Mouse (Mus musculus) kidney, adult 9 months (tissue): ENCODE results near the gene Syngr1.

Source experiments
- DNase-seq: peaks from one replicate; pipeline ENCODE4 v3.0.0; 2022

Gene Syngr1

DNA sequence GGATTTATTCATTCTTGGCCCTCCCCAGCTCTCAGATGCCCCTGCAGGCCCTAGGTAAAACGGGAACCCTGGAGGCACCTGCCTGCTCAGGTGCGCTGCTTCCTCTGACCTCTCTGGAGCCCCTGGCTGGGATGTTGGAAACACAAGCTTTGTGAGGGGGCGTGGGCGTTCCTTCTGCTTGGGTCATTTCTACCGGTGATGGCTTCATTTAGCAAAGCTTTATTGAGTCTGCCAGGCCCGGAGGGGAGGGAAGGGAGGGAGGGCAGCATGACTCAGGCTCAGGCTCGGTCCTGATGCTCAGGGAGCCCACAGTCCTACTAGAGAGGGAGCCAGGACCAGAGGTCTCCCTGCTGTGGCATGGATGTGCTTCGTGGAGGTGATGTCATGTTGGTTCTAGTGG, 1.5 kb downstream of the Syngr1 start:
- DNase-seq = no peak

DNA sequence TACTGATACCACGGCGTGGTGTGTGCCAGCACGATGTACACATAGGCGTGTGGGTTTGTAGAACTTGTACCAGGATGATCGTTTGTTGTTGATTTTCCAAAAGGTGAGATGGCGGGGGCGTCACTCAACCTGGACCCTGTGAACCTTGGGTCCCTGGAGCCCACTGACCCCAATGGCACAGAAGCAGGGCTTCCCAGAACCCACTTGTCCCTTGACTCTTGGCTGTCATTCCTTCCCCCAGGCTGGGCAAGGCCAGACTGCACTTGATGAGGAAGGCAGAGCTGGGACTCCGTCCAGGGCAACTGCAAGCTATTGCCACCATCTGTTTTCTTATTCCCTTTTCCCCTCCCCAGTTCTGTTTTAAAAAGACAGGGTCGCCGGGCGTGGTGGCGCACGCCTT, 3.1 kb downstream of the Syngr1 start:
- DNase-seq = no peak

DNA sequence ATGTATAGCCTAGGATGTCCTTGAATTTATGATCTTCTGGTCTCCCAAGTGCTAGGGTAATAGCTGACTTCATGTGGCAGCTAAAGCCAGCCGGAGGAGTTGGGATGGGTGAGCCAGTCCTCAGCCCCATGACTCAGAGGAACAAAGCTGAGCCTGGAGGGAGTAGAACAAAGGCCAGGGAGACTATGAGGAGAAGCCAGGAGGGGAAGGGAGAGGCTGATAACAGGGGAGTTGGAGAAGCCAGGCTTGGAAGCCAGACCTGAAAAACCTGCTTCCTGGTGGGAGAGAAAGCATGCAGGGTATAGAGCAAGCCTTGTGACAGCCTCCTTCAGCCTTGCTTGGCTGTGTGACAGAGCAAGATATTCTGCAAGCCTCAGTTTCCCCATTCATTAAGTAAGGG, 4.5 kb downstream of the Syngr1 start:
- no peak for DNase-seq

DNA sequence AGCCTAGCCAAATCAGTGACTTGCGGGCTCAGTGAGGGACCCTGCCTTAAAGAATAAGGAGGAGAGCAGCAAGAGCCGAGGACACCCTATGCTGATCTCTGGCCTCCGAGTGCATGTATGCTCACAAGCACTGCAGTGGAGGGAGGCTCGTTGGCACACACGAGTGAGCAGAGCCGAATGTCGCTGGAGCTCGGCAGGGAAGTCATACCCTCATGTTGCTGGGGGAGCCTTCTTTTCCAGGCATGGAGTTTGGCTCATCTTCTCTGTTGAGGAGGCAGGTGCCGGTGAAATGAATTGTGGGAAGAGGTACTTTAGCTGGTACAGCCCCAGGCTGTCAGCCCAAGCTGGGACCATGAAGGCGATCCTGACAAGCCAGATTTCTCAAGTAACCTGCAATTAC, 5.3 kb downstream of the Syngr1 start:
- no peak for DNase-seq

DNA sequence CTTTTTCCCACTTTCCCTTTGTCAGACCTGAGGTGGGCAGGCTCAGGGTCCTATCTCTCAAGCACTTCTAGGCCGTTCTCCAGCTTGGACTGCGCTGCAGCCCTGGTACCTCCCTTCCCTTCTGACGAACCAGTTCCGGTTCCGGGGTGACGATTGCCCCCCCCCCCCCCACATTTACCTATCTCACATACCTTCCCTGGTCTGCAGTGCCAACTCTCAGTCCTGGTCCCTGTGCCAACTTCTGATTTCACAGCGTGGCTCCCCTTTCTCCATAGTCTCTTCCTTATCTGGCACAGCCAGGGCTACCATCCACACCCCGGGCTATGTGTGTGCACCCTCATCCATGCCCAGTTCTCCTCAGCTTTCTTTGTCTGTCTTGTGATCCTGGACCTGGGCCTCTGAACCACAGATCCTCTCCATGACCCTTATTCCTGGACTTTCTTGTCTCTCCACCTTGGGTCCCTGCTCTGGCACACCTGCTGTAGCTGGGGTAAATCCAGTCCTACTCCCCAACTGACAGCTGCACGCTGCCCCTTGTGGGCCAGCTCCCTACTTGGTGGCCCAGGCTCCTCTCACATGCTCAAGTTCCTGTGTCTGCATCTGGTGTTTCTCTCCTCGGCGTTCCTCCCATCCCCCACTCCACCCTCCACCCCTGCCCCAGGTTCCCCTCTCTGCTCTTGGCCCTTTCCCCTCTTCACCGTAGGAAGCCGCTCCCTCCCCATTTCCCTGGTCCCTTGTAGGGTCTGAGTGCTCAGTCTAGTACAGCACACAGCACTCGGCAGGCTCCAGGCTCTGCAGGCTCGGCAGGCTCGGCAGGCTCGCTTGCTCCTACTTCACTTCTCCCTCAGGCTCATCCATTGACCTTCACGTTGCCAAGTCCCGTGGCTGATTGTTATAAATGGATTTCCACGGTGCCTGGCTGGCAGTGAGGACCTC, 6.1 kb downstream of the Syngr1 start:
- no peak for DNase-seq

DNA sequence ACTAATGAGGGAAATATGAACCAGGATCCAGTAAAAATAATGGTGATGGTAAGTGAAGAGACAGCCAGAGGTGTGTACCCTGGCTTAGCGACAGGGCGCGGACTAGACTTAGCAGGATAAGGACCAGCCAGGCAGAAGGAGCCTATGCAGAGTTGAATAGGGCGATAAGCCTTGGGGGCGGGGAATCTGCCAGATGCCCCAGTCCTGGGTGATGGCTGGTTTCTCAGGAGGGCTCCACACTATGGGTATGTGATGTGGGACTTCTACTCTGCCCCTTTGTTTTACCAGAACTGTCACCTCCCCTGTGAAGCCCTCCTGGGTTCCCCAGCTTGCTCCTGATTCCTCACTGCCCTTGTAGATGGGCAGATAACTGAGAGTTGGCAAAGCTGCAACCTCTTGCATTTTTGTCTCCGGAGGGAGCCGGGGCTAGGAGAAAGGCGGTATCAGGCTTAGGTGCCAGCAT, 6.9 kb downstream of the Syngr1 start:
- no peak for DNase-seq

DNA sequence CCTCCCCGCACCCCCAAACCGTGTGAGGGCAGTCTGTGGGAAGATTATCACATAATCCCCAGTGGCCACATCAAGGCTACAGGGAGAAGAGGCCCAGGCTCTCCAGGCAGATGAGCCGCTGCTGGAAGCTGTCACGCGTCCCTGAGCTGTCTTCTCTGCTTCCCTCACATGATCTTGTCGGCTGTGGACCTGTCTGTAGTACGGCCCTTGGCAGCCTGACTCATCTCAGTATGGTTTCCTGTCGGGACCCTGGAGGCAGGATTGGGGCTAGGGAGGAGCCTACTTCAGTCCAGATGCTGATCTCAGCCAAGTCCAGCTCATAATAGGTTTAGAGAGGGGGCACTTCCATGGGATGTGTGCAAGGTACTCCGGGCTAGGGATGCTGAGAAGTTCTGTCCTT, 7.7 kb downstream of the Syngr1 start:
- DNase-seq = no peak

DNA sequence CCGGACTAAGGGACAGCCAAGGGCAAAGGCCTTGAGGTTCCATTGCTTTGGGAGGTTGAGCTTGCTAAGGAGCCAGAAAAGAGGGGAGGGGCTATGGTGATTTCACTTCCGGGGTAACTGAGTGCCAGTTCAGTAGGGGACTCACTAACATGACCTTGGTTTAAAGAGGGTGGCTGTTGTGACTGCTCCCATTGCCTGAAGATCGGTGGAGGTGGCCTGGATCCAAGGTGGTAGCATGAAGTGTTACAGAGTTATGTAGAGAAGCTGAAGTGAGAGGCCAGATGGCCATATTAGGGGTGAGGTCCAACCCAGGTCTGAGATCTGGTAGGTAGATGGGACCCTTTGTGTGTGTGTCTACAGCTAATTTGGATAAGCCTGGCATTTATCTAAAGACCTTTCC, 8.3 kb downstream of the Syngr1 start:
- no peak for DNase-seq

DNA sequence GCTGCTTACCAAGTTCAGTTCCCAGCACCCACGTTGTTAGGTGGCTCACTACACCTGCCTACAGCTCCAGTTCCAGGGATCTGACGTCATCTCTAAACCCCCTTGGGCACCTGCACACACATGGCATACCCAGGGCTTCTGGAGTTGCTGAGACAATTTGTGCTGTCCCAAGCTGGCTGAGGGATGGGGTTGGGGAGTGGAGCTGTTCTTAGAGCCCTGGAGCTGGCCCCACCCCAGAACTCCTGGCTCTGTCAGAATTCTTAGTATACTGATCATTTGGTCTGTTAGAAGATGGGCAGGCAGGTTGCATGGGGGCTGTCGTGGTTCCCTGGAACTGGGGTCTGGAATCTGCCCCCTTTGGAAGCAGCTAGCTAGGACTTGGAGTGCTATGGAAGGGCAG, 9.1 kb downstream of the Syngr1 start:
- no peak for DNase-seq

DNA sequence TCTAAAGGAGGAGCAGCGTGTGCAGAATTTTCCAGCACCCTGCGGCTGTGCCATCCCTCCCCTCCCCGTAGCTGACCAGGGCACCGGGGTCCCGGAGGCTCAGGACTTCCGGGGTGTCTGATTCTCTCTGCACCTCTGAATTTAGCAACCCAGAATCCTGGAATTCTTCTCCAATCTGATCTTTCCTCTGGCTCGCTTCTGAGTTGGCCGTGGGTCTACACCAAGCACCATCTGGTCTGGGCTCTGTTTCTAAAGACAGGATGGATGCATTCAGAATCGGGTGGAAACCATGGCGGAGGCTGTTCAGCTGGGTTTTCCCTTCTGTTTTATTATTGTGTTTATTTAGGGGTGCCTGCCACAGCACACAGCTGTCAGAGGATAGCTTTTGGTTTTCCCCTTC, 9.7 kb downstream of the Syngr1 start:
- DNase-seq = no peak

DNA sequence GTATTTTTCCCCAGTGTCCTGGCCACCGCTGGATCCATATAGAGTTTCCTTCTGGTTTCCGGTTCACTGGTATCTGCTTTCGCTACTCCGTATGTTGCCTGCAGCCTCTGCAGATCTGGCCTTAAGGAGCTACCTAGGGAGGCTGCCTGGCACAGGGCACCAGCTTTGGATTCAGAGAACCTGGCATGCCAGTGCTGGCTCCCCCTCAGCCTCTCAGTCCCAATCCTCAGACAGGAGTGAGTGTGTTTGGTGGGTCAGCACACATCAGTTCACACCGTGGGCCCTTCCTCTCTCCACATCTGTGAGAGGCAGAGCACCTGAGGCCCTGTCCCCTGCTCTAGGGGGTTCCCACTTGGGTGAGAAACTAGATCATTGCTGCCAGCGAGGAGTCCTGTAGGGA, 10.4 kb downstream of the Syngr1 start:
- DNase-seq = no peak

DNA sequence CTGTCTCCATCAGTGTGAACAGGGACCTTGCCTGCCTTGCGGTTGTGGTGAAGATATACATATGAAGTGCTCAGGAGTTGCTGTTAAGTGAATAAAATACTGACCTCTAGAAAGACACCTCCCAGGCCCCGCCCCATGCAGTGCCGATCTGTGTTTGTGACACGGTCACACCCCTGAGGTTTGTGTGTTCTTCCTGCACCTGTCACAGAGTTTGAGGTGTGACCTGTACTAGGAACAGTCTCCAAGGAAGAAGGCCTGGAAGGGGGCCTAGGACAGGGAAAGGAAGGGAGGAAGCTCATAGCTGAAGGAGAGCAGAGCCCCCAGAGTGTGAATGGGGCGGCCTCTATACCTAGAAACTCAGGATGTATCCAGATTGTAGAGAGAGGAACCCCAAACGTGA, 11.4 kb downstream of the Syngr1 start:
- DNase-seq = no peak

DNA sequence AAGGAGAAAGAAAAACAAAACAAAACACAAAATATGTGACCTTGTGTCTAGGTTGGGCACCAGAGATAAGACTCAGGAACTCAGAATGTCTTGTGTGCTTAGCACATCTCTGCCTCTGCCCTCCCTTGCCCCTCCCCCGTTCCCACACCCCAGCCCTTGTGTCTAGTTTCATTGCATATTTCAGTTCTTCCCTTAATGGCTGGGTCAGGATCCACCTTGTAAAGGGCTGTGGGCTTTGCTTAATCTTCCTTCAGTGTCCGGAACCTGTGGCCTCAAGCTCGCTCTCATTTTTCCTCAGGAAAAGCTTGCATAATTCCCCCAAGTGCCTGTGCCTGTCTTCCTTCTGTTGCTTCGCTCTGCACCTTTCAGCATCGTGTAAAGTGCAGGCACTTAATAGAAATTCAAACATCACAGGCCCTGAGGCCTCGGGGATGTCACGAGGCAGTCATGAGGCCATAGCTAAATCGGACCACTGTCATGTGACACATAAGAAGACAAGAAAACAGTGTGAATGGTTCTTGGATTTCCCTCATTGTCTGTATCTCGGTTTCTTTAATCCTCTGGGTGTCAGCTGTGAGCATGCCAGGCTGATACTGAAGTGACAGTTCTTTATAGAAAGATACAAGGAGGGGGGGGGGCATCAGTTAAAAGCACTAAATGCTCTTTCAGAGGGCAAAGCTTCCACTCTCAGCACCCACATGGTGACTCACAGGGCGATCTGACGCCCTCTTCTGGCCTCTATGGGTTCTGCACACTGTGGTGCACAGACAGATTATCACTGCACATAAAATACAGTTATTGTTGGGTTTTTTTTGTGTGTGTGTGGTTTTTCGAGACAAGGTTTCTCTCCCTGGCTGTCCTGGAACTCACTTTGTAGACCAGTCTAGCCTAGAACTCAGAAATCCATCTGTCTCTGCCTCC, 14.6 kb downstream of the Syngr1 start:
- no peak for DNase-seq

DNA sequence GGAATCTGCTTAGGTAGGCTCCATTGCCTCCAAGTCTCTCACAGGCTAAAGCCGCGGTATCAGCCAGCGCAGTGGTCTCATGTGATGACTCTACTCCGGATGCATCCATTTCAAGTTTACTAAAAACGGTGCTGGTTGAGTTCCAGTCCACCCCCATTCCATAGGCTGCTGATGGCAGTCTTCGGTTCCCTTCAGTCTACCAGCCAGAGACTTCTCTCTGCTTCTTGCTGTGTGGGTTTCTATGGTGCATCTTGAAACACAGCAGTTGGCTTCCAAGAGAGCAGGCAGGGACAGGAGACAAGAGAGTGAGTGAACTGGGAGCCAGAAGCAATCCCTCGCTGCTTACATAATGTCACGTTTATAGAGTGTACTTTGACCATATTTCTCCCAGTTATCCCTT, 16.0 kb downstream of the Syngr1 start:
- no peak for DNase-seq

DNA sequence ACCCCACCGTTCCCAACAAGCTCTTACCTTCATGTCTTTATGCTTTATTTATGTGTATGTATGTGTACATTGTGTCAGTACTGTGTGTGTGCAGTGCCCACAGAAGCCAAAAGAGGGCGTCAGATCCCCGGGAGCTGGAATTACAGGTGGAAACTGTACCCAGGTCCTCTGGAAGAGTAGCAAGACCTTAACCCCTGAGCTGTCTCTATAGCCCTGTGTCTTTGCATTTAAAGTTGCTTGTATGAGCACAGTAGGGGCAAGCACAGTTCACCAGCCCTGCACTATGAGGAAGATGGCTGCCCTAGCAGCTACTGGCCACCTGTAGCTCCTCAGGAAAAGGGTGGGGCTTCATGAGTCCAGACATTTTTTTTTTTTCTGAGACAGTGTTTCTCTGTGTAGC, 16.4 kb downstream of the Syngr1 start:
- no peak for DNase-seq

DNA sequence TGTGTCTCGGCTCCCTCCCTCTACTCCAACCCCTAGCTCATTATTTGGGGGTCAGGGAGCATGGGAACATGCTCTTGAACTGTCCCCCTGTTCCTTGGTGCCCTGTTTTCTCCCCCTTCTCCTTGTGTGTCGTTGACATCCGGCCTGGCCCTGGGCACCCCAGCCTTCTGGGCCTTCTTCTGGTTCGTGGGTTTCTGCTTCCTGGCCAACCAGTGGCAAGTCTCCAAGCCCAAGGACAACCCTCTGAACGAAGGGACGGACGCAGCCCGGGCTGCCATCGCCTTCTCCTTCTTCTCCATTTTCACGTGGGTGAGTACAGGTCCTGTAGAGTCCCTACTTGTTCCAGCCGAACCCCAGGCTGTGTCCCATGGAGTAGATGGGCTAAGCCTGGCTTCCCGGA, 20.3 kb downstream of the Syngr1 start:
- DNase-seq = no peak

DNA sequence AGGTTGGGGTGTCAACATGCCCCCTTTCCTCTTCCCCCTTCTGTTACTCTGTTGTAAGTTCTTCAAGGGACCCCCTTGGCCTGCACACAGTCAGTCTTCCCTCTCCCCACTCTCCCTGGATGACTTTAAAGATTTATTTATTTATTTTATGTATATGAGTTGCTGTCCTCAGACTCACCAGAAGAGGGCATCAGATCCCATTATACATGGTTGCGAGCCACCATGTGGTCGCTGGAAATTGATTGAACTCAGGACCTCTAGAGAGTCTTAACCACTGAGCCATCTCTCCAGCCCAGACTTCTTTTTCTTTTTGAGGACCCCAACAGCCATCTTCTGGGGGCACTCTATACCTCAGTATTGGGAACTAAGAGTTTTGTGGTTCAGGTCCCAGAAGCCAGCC, 21.4 kb downstream of the Syngr1 start:
- DNase-seq = no peak

DNA sequence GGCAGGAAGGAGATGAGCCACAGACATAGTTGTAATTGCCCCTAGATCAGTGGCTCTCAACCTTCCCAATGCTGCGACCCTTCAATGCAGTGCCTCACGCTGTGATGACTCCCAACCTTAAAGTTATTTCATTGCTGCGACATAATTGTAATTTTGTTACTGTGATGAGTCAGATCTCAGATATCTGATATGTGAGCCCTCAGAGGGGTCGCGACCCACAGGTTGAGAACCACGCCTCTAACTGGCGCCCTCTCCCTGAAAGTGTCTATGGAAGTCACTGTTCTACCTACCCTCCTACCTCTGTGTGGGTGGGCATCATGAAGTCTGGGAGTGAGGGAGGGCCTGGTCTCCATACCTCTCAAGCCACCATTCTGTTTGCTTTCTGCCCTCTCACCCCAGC, 23.3 kb downstream of the Syngr1 start:
- no peak for DNase-seq

DNA sequence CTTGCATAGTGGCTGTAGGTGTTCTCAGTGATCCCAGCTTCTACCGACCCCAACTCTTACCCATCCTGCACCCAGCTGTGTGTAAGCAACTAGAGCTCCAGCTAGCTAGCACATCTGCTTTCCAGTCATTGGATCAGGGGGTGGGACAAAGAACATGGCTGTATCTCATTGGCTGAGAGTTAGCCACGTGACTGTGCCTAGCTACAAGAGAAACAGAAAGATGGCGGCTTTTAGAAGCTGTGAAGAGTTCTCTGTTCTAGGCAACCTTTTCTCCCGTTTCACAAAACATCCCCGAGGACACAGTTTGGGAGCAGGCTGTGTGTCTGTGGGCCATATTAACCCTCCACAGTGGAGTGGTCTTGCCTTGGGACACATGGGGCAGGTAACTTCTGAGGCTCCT, 24.1 kb downstream of the Syngr1 start:
- no peak for DNase-seq

DNA sequence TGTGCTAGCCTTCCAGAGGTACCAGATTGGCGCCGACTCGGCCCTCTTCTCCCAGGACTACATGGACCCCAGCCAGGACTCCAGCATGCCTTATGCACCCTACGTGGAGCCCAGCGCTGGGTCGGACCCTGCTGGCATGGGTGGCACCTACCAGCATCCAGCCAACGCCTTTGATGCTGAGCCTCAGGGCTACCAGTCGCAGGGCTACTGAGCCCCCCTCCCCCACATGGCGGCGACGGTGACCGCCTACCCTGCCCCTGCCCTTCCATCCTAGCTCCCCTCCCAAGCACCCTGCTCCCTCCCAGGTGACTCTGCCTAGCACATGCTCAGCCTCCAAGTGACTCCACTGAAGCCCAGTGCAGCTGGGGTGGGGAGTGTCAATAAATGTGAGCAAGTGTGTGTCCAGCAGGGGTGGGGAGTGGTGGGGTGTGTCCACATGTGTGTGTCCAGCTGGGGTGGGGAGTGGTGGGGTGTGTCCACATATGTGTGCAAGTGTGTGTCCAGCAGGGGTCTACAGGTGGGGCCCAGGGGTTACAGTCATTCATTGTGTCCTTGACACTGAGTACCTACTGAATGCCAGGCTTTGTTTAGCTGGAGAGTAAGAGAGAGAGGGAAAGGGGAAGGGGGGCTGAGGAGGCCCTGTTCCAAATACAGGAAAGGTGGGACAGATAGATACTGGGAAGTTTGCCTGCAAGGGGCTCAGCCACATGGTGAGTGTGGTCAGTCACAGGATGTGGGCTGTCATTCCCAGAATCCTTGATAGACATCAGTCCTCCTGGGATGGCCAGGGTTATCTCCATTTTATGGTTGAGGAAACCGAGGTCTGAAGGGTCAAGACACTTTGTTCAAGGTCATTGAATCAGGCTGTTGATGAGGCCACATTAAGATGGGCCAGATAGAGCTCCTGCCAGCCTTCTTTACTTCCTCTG, 25.0 kb downstream of the Syngr1 start:
- no peak for DNase-seq

DNA sequence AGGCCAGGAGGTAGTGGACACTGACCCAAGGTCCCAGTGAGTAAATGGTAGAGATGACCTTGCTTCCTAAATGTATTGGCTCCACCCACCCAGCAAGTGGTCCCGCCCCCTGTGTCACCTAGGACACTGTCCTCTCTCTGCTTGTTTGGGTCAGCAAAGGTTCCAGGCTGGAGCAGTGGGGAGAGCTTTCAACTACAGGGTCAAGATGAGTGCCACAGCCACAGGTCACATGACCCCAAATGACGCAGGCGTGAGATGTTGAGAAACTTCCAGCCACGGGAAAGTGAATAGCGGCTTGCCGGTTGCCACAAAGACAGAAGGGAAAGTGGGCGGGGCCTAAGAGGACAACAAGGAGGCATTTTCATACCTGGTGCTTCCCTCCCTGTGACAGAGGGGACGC, 26.0 kb downstream of the Syngr1 start:
- no peak for DNase-seq

DNA sequence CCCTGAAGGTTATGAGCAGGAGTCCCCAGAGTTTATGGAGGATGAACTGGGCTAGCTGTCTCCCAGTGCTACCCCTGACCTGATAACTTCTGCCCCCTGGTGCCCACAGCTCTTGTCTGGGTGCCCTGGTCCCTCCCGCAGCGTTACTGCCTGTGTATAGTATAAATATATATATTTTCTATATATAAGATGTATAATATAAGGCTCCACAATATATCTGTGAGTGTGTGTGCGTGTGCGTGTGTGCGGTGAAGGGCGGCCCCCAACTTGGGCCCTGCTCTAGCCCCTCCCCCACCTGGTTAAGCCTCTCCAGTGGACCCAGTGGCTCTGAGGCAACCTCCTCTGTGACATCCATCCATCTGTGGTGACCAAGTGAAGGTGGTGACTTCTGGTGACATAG, 27.9 kb downstream of the Syngr1 start:
- DNase-seq = no peak
